Mouse (Mus musculus) inflammation-experienced regulatory T-cells, adult 6 months (primary cell): ENCODE measurements around the gene Hoxd11. TPM values are rescaled to one million over a fixed set of nuclear protein-coding genes. Genes with fewer than 3 reads are reported as not detected.

ENCODE experiments used
- ATAC-seq: one replicate; pipeline ENCODE4 v1.8.0; 2017
- polyA plus RNA-seq, 3 experiments: library from polyadenylated mRNA; unstranded; fragments of 100-300 nt; shearing (Covaris generic); gene quantifications; one replicate each; pipeline ENCODE4 v1.2.1; 2017

Gene Hoxd11
- polyA plus RNA-seq, 3 experiments from 2014 or later = 0.11 TPM; not detected in 2

- no peak for ATAC-seq
Observed at GRCm38 (mm10) chr2:74709465-74710419, 30.4 kb downstream of the Hoxd11 start.

DNA sequence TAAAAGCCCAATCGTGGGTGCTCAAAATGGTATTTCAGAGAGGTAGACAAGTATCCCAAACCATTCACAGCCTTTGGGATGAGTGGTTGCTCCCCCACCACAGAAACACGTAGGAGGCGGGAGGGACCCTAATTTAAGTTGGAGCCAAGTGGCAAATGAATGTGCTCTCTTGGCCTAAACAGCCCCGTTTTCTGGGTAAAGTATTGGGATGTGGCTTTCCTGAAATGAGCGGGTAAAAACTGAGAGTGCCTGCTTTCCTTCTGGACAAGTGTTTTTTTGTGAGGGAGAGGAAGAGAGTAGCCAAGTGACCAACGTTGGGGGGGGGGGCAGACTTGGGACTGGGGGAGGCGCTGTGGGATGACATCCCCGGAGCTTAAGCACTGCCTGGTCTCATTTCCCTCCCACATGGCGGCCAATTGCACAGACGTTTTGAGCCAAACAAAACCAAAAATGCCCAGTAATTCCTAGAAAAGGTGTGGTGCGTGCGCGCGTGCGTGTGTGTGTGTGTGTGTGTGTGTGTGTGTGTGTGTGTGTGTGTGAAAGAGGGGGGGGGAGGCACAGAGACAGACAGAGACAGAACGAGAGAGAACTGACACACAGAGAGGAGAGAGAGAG lies 31.7 kb downstream of the Hoxd11 start:
- no peak for ATAC-seq

- ATAC-seq = no peak
Observed at GRCm38 (mm10) chr2:74711721-74712621, 32.6 kb downstream of the Hoxd11 start, which contains the start of the genes Hoxd3 and Hoxd4. Gene Hoxd3 (plus strand): TSS chr2:74711927. Gene Hoxd4 (plus strand): TSS chr2:74711929.

GRCm38 (mm10) chr2:74713239-74714150 lies 34.1 kb downstream of the Hoxd11 start:
- ATAC-seq = no peak

DNA sequence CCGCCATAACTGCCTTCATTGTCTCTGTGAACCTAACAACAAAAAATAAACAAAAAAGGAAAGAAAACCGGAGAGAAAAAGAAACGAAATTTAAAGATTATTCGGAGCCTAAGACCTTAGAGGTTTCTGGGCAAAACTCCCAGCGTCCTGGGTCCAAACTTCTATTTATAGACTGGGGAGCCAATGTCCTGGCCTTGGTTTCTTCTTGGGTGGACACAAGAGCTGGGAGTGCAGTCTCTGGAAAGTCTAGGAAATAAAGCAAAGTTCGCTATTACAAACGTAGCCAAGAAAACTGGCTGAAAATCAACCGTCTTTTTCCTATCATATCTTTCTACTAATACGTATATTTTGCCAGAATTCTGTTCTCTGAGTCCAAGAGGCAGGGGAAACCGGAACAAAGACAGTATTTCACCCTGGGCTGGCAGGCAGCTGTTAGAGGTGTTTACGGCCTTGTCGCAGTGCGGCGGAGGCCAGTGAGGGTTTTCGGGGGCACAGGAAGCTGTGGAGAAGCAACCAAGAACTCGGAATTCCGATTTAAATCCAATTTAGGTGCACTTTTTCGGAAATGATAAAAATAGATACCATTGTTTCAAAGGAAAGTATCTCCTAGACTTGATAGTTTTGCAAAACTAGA lies 34.9 kb downstream of the Hoxd11 start:
- no peak for ATAC-seq

DNA sequence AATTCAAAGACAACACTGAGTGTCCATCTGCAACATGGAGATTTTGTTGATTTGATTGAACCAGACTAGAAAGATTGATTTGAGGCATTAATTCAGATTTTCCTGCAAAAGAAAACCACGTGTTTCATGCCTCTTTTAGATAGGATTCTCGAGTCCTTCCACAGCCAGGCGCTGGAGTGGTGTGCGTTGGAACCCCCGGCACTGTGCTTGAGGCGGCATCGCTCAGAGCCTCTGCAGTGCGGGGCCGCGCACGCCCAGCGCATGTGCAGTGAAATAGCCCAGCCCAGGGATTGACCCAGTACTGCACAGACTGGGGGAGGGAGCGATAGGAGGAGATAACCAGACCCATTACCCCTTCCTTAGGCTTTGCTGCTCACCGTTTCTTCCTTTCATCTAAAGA lies 35.5 kb downstream of the Hoxd11 start:
- no peak for ATAC-seq

- peak; percentile 73 for ATAC-seq
Observed at GRCm38 (mm10) chr2:74715504-74716241, 36.3 kb downstream of the Hoxd11 start.

- ATAC-seq = no peak
Observed at GRCm38 (mm10) chr2:74720384-74720783, 41.0 kb downstream of the Hoxd11 start.

- ATAC-seq = no peak
Observed at GRCm38 (mm10) chr2:74720955-74721491, 41.7 kb downstream of the Hoxd11 start.

DNA sequence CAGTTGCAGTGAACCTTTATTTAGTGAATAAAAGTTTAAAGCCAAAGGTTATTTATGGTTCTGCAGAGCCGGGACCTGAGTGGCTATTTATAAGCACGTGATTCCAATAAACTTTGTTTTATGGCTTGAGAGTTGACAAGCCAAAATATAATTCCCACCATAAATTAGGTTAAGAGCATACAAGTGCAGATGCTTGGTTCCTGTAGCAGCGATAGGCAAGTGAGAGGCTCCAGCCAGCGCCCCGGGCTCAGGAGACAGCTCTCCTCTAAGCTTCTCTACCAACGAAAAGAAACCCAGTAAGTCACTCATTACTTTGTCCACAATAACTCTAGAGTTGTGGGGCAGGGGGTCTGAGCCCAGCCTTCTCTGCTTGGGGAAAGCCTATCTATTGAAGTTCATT lies 42.5 kb downstream of the Hoxd11 start:
- no peak for ATAC-seq

DNA sequence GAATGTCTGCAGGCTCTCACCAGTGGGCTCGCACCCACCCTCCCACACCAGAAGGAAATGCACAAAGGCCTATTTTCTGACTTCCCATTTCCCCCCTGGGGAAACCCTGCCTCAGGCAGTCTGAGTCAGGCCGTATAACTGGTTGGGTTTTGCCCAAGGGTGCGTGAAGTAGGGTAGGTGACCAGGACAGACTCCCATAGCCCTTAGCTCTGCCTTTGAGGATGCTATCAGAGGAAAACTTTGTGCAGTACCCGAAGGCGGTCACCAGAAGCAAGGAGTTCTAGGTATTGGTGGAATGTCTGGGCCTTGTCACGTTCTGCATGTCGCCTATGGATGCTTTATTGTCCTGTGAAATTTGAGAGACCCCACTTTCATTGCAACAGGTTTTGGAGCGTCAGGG lies 43.6 kb downstream of the Hoxd11 start:
- no peak for ATAC-seq

GRCm38 (mm10) chr2:74724244-74725015 lies 45.1 kb downstream of the Hoxd11 start:
- ATAC-seq = no peak

GRCm38 (mm10) chr2:74725171-74725570 lies 45.8 kb downstream of the Hoxd11 start:
- no peak for ATAC-seq

GRCm38 (mm10) chr2:74726551-74726950 lies 47.2 kb downstream of the Hoxd11 start, which contains the start of gene Gm28230:
Gene Gm28230 (plus strand): TSS chr2:74726728.
- ATAC-seq = no peak

- no peak for ATAC-seq
Observed at GRCm38 (mm10) chr2:74726973-74727639, 47.7 kb downstream of the Hoxd11 start.

GRCm38 (mm10) chr2:74727640-74728302 lies 48.4 kb downstream of the Hoxd11 start:
- ATAC-seq = no peak

DNA sequence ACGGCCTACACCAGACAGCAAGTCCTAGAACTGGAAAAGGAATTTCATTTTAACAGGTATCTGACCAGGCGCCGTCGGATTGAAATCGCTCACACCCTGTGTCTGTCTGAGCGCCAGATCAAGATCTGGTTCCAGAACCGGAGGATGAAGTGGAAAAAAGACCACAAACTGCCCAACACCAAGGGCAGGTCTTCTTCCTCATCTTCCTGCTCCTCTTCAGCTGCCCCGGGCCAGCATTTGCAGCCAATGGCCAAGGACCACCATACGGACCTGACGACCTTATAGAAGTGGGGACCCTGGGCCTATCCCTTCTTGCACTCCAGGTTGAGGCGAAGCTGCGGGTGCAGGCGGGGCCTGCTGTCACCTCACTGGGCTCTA lies 48.9 kb downstream of the Hoxd11 start:
- ATAC-seq = no peak

GRCm38 (mm10) chr2:74730331-74730730 lies 51.0 kb downstream of the Hoxd11 start:
- no peak for ATAC-seq
